Mouse (Mus musculus) Patski (cell line): ENCODE data around the gene Rbm8a. TPM values are rescaled to one million over a fixed set of nuclear protein-coding genes. Genes with fewer than 3 reads are reported as not detected.
"Not testable (repeated sequence)": the region's sequence is repeated elsewhere in the genome, so short reads cannot be mapped to it uniquely, and the experiment has no call there.

ENCODE experiments used
- ATAC-seq: fragments of 100-300 bp; one replicate; pipeline ENCODE4 v1.8.0; 2021
- CTCF ChIA-PET: fragments of 350-600 bp; sonication (Branson Sonifier 250); formaldehyde crosslinking; loops from one replicate; lab custom pipeline; 2022; ENCODE audit warnings: inconsistent platforms; lab: Charles Lee
- POLR2A ChIA-PET: fragments of 350-600 bp; sonication (Branson Sonifier 250); formaldehyde crosslinking; loops from one replicate; lab custom pipeline; 2022; ENCODE audit warnings: antibody characterized with exemption, inconsistent platforms; lab: Charles Lee
- DNase-seq: peaks from one replicate; pipeline ENCODE4 v3.0.0-alpha.2; 2011; ENCODE audit warnings: low read depth, low spot score
- H3K27me3 ChIP-seq: fragments of 371-371 bp; one replicate; pipeline ENCODE4 v1.5.1; 2021
- CTCF ChIP-seq: fragments of 100-300 bp; IDR thresholded peaks from one replicate; pipeline ENCODE4 v1.5.1; 2021
- in situ Hi-C: fragments of 300-500 bp; cut with MboI; formaldehyde crosslinking; loops from 3 replicates; pipeline ENCODE4 v1.11.1; 2018; ENCODE audit warnings: low pct_unique_long_range_greater_than_20kb, mixed read lengths
- polyA plus RNA-seq: library from polyadenylated mRNA; unstranded; gene quantifications from one replicate; pipeline ENCODE4 v1.2.3, GENCODE M21; 2021

Rbm8a gene
- polyA plus RNA-seq, 1 experiment from 2014 or later = 104 TPM

DNA sequence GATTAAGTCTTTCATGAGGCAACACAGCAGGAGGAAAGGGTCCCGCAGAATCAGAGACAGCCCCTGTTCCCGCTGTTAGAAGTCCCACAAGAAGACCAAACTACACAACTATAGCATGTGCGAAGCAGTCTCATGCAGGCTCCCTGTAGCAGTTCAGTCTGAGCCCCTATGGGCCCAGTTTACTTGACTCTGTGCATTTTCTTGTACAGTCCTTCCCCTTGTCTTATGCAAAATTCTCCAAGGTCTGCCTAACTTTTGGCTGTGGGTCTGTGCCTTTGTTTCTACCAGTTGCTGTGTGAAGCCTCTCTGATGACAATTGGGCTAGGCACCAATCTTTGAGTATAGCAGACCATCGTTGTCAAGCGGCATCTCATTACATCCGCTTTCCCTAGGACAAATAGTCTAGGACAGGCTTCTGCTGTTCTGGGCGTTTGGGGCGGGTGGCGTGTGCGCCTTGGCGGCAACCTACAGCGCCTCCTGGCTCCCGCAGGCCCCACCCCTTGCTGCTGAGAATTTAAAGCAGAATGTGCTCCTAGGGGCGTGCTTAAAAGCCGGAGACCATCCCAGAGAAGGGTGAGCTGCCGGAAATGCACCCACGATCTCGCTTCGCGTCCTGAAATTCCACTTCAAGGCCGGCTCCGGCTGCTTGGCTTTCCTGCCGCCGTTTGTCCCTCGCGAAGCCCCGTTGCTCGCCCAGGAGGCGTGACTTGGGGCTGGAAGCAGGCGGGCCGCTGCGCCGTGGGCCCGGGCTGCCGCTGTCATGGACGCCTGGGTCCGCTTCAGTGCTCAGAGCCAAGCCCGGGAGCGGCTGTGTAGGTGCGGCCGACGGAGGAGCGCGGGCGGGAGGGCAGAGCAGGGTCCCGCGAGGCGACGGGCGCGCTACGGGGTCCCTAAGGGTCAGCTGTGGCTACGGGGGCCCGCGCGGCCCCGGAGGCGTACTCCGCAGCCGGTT is 5.5 kb downstream of the Rbm8a start, which contains the start of the genes Pex11b and Gm42957:
Pex11b (plus strand) TSS at position 449 of the 952 bp plus-strand sequence.
Gm42957 (plus strand) TSS at position 547 of the 952 bp plus-strand sequence.
- no peaks in the 10 kb centered on the region for H3K27me3 ChIP-seq
- DNase-seq (peak; percentile 68), ATAC-seq (peak; percentile 81)
- in situ Hi-C loops = no loop called here
- POLR2A ChIA-PET = no interaction called here
- CTCF ChIA-PET = no interaction called here
- TF ChIP-seq CTCF = no peak

DNA sequence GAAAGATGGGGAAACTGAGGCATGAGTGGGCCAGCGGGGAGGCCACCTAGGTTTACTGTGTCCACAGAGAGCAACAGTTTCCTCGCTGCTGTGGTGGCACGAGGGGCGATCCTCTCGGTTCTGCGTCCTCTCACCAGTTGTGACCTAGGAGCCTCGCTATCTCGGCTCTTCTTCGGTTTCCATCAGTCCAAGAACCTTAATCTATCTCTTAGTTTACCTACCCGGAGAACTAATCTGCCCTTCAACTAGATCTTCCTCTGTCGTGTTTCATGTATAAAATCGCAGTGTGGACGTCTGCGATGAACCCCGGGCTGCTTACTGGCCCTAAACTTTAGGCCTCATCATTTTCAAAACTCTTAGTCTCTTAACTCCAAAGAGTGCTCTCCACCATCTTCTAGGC is 6.2 kb downstream of the Rbm8a start:
- ChIA-PET CTCF (no interaction called here), POLR2A (no interaction called here)
- in situ Hi-C loops = no loop called here
- no peaks in the 10 kb centered on the region for H3K27me3 ChIP-seq
- no peak for DNase-seq
- ATAC-seq = no peak
- no peak for TF ChIP-seq CTCF

DNA sequence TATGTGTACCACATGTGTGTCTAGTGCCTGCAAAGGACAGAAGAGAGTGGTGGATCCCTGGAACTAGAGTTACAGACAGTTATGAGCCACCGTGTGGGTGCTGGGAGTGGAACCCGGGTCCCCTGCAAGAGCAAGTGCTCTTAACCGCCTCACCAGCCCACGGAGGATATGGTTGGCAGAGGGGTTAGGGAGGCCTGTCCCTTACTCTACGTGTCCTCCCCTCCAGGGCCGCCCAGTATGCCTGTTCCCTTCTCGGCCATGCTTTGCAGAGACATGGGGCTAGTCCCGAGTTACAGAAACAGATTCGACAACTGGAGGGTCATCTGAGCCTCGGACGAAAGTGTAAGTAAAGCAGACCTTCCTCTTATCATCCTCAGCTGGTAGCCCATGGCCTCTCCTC is 6.7 kb downstream of the Rbm8a start:
- no peak for DNase-seq
- ChIA-PET CTCF (interaction anchor here (0.6 to 1.4 kb wide), 3 partner anchors 9 to 93 kb away, joined by 3 to 4 read pairs (median 3); partner anchors contain the start of genes Itga10 and Polr3gl), POLR2A (no interaction called here)
- ATAC-seq = no peak
- no peaks in the 10 kb centered on the region for H3K27me3 ChIP-seq
- in situ Hi-C loops = no loop called here
- TF ChIP-seq CTCF = no peak

DNA sequence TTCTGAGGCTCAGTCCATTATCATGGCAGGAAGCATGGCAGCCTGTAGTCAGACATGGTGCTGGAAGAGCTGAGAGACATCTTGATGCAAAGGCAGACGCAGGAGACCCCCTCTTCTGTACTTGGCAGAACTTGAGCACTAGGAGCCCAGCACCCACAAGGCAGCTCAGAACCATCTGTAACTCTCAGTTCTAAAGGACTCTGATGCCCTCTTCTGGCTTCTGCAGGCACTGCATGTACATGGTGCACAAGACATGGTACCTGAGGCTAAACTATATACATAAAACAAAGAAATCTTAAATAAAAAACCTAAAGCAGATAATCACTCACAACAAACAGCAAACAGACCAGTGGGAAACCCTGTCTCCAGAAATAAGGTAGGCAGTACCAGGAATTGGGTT is 9.5 kb downstream of the Rbm8a start:
- ATAC-seq = no peak
- H3K27me3 ChIP-seq = no peaks in the 10 kb centered on the region
- POLR2A ChIA-PET = interaction anchor here (0.5 to 1.4 kb wide), 4 partner anchors 8 to 39 kb away, joined by 3 to 4 read pairs (median 3); partner anchors contain the start of gene Lix1l
- TF ChIP-seq CTCF = no peak
- in situ Hi-C loops = no loop called here
- CTCF ChIA-PET = interaction anchor here (0.7 to 4.8 kb wide), 16 partner anchors 9 to 98 kb away, joined by 3 to 34 read pairs (median 4); partner anchors contain the start of genes Lix1l, Nudt17 and Rbm8a
- DNase-seq = no peak

DNA sequence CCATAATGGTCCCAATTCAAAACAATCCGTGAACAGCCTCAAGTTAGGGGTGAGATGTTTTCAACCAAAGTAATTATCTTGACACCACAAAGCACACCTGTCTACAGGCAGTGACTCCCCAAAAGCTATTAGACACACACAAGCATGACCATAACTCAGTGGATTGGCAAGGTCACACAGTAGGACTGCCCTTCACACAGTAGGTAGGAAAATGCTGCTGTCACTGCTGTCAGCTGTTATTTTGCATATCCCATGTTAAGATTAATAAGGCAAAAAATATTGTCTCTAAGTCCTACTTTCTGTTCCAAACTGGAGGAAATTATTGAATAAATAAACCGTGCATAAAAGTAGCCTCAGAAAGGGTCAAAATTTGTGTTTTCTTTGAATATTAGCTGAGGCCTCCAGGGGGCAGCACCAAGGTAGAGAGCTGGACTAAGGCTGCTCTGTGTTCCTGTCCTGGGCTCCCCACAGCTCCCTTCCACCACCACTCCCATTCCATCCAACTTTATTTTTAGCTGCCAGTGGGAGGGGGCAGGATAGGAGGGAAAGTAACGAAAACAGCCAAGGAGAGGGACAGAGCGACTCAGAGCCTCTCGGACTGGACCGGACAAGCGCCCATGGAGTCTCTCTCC is 15.4 kb downstream of the Rbm8a start, which contains the start of gene Itga10:
Itga10 (plus strand) TSS at position 567 of the 632 bp plus-strand sequence.
- DNase-seq = no peak

DNA sequence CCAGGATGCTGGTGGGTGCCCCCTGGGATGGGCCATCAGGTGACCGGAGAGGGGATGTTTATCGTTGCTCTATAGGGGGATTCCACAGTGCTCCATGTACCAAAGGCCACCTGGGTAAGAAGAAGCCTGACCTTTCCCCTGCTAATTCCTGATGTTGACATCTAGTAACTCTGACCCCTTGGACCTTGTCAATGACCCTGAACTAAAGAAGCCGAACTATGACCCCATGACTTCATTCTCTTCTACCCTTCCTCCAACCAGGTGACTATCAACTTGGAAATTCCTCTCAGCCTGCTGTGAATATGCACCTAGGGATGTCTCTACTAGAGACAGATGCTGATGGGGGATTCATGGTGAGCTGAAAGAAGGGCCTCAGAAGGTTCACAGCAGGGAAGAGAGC is 17.6 kb downstream of the Rbm8a start:
- ATAC-seq = no peak
- no peak for TF ChIP-seq CTCF
- POLR2A ChIA-PET = no interaction called here
- no peaks in the 10 kb centered on the region for H3K27me3 ChIP-seq
- in situ Hi-C loops = no loop called here
- CTCF ChIA-PET = interaction anchor here (1.2 to 4.2 kb wide), 5 partner anchors 8 to 53 kb away, joined by 3 to 30 read pairs (median 3); no protein-coding TSS in a partner anchor
- no peak for DNase-seq

More for the DNA sequence above, 15.4 kb downstream of the Rbm8a start, which contains the start of gene Itga10:
- ChIA-PET CTCF (interaction anchor here (0.6 to 4.2 kb wide), 18 partner anchors 8 to 113 kb away, joined by 3 to 30 read pairs (median 4); partner anchors contain the start of gene Pias3), POLR2A (interaction anchor here (1.4 kb wide), 1 partner anchor 18 kb away, joined by 7 read pairs; no protein-coding TSS in a partner anchor)
- H3K27me3 ChIP-seq = no peaks in the 10 kb centered on the region
- TF ChIP-seq CTCF = no peak
- peak; percentile 32 for ATAC-seq
- in situ Hi-C loops = no loop called here

DNA sequence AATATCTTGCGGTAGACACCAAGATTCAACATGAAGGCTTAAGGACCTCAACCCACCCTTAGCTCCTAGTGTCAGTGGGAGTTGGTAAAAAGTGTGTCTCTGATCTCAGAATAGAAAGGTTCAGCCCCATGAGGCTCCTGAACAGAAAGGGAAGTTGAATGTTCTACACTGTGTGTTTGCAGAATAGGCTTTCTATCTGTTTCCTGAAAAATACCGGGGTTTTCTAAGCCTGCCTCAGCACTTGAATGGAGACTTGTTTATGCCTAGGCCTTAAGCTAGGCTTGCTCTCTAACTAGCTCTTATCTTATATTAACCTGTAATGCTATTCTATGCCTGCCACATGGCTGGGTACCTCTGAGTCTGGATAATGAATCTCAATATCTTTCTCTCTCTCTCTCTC is 31.2 kb downstream of the Rbm8a start:
- ChIA-PET POLR2A (interaction anchor here (0.6 kb wide), 1 partner anchor 18 kb away, joined by 4 read pairs; no protein-coding TSS in a partner anchor), CTCF (interaction anchor here (0.7 to 4.4 kb wide), 8 partner anchors 10 to 81 kb away, joined by 3 to 30 read pairs (median 3); partner anchors contain the start of gene Itga10)
- H3K27me3 ChIP-seq = no peaks in the 10 kb centered on the region
- ATAC-seq = no peak
- in situ Hi-C loops = no loop called here
- no peak for TF ChIP-seq CTCF
- no peak for DNase-seq

DNA sequence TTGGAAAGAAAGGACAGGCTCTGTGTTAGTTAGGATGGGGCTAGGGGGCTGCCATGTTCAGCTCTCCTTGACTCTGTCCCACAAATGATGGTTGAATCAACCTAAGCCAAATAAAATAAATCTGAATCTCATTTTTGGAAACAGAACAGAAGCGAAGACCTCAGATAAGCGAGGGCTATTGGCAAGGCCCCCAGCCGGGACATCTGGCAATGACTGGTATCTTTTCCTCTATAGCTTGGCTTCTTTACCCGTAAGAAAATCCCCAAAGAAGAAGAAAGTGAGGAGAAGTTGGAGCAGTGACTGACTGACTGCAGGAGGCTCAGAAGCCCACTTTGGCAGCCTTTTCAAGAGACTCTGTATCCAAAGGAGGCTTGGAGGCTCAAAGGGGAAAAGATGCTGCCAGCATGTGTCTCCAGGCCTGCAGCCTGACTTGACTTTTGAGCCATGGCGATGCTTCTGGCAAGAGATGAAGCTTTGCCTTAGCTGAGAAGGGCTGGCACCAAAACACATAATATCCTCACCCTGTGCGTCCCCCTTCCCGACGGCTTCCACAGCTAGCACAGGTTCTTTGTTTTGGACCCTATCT is 33.1 kb downstream of the Rbm8a start:
- POLR2A ChIA-PET = interaction anchor here (0.8 to 1.3 kb wide), 3 partner anchors 18 to 87 kb away, joined by 3 to 7 read pairs (median 4); partner anchors contain the start of gene Itga10
- no peaks in the 10 kb centered on the region for H3K27me3 ChIP-seq
- TF ChIP-seq CTCF = no peak
- in situ Hi-C loops = no loop called here
- CTCF ChIA-PET = interaction anchor here (0.6 to 2.1 kb wide), 17 partner anchors 10 to 820 kb away, joined by 3 to 18 read pairs (median 4); partner anchors contain the start of genes Gm16253, Itga10, Nudt17 and Rbm8a
- ATAC-seq (no peak), DNase-seq (no peak)

DNA sequence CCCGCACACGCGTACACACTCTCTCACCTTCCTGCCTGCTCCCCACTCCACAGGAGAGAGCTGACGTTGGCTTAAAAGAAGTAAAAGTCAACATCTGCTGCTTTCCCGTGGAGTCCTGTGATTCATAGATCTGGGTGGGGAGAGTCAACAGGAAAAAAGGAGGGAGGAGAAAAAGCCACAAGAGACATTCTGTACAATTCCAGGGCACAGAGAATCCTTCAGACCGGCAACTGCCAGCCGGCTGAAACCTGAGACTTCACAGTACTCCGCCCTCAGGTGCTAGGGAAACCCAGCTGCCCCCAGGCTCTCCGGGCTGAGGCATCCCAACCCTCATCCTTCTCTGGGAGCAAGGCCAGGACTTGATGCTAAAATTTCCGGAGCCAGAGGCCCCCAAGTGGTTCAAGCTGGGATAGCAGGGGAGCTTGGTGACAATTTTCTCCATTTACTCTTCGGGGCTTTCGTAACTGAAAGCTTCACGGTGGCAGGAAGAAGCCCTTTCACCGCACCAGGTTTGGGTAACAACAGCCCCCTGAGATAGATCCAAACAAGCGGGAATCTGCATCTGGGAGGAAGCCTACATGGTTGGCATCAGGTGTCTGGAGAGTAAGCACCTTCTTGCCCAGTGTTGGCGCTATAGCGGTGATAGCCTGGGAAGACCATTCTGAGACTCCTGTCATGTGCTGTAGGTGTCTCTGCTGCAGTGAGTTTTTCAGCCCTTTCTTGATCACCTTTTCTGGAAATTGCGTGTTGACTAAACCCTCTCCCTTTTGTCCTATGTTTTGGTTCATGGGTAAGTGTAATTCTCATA is 33.9 kb downstream of the Rbm8a start:
- peak; percentile 95 for ATAC-seq
- ChIA-PET CTCF (interaction anchor here (0.7 to 2.1 kb wide), 21 partner anchors 9 to 122 kb away, joined by 3 to 18 read pairs (median 4); partner anchors contain the start of genes Gm16253, Itga10, Nudt17 and Rbm8a), POLR2A (interaction anchor here (1.2 to 1.3 kb wide), 2 partner anchors 19 to 34 kb away, joined by 4 to 7 read pairs; partner anchors contain the start of gene Itga10)
- in situ Hi-C loops = no loop called here
- DNase-seq = peak; percentile 99
- H3K27me3 ChIP-seq = no peaks in the 10 kb centered on the region
- peak; percentile 91 for TF ChIP-seq CTCF

DNA sequence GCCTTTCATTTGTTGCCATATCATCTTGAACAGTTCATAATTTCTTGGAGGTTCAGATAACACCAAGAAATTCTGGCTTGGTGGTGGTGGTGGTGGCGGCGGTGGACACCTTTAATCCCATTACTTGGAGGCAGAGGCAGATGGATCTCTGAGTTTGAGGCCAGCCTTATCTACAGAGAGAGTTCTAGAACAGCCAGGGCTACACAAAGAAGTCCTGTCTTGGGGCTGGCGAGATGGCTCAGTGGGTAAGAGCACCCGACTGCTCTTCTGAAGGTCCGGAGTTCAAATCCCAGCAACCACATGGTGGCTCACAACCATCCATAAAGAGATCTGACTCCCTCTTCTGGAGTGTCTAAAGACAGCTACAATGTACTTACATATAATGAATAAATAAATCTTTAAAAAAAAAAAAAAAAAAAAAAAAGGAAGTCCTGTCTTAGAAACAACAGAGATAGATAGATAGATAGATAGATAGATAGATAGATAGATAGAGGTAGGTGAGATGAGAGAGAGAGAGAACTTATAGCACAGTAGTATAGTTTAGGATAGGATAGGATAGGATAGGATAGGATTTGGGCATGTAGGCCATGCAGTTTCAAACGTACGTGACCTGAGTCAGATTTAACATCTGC is 36.1 kb downstream of the Rbm8a start:
- CTCF ChIA-PET = interaction anchor here (1.1 to 2.9 kb wide), 2 partner anchors 20 to 33 kb away, joined by 4 to 15 read pairs; partner anchors contain the start of gene Itga10
- DNase-seq = not testable (repeated sequence)

More for the DNA sequence above, 36.1 kb downstream of the Rbm8a start:
- ATAC-seq, in situ Hi-C loops, H3K27me3 ChIP-seq: not testable (repeated sequence)
- POLR2A ChIA-PET = interaction anchor here (0.8 kb wide), 1 partner anchor 10 kb away, joined by 3 read pairs; no protein-coding TSS in a partner anchor
